Mouse (Mus musculus): ENCODE measurements at regions not wholly inside any gene's neighbourhood (a gene's known extent, or its start where the extent isn't known, plus 50 kb on each side); places are given as distances from the start of the nearest gene placed in this dataset.

DNA sequence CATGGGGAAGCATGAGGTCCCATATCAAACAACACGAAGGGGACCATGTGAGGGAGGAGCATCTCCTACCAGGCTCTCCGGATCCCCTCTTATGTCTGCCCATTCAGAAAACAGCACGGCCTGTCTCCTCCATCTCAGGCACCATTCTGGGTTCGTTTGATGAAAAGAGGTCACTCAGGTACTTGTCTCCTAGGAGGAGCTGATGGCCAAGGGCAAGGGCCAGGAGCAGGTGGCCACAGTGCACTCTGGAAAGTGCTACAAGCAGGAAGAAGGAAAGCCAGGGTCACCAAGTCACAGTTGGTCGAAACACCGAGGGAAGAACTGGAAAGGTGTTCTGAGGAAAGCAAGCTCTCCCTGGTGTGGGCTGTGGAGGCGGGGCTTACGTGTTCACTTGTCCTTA lies 135.9 kb upstream of the Mkln1 start:
- in situ Hi-C loops (cut with MboI; ENCODE audit: low pct_unique_long_range_greater_than_20kb in 1 of 2, low sequenced_read_pairs in 2 of 2, unreplicated experiment in 1 of 2), result no loop called here

DNA sequence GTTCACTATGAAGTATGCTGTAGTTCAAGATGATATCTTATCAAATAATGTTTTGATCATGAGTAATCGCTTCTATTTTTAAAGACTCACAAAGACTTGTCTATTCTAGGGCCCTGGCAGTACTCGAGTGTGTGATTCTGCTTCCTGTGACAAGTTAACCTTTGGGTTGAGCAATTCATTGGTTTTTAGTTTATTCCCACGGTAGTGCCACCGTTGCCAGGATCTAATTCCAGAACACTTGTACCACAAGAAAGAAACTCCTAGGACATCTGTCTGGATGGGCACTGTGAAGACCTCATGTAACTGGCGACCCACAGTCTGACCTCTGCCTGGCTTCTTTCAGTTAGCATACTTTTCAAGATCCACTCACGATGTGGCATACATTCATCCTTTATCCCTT lies 134.7 kb upstream of the Mkln1 start:
- in situ Hi-C loops (cut with MboI; ENCODE audit: low pct_unique_long_range_greater_than_20kb in 1 of 2, low sequenced_read_pairs in 2 of 2, unreplicated experiment in 1 of 2), result no loop called here

DNA sequence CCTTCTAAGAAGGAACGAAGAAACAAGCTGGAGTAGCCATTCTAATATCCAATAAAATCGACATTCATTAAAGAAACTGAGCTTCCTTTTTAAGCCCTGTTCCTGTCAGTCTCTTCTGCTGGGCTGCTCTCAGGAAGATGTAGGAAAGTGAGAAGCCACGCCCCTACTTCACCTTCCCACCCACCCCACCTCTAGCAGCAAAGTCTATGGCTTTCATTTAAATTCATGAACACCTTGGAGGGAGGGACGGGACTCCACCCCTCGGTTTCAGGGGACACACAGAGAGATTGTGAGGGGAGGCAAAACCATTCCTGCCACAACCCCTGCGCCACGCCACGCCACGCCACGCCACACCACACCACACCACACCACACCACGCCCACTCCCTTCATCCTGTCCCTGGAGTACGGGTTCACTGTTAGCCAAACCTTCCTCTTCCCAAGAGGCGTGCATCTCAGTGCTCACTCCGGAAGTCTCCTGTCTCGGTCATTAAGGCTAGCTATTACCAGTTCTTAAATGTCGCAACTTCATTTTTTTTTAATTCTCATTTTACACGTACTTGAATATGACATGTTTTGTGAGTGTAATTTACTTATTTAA lies 132.0 kb upstream of the Mkln1 start:
- in situ Hi-C loops (cut with MboI; ENCODE audit: low pct_unique_long_range_greater_than_20kb in 1 of 2, low sequenced_read_pairs in 2 of 2, unreplicated experiment in 1 of 2), result no loop called here

DNA sequence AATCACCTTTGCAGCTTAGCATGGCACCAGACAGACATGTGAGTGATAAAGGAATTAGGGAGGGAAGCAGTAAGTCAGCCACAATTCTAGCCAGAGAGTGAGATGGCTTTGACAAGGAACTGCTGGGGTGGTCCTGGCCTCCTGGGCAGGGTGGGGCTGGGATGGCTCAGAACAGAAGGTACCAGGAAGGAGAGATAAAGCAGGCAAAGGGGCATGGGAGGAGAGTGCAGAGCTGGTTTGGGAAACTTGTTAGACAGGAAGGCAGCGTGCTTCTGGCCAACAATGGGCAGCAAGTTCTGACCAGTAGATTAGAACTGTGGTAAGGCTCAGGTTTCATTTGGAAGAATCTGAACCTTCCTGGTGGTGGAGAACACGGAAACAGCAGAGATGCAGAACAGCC lies 130.5 kb upstream of the Mkln1 start:
- in situ Hi-C loops (cut with MboI; ENCODE audit: low pct_unique_long_range_greater_than_20kb in 1 of 2, low sequenced_read_pairs in 2 of 2, unreplicated experiment in 1 of 2), result no loop called here

DNA sequence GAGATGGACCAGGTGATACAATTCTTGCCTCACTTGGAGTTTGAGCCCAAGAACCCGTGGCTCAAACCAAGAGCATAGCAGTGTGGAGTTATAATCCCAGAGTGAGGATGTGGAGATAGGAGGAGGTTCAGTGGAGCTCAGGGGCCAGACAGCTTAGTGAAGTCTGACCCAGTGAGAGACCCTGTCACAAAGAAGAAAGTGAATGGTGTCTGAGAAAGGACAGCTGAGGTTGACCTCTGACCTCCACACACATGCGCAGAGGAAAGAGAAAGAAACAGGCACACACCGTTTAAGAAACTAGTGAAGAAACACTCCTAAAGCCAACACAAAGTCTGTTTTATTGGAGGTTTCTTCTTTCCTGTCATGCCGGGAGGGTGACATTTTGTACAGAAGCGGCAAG lies 124.7 kb upstream of the Mkln1 start:
- in situ Hi-C loops (cut with MboI; ENCODE audit: low pct_unique_long_range_greater_than_20kb in 1 of 2, low sequenced_read_pairs in 2 of 2, unreplicated experiment in 1 of 2), result no loop called here

DNA sequence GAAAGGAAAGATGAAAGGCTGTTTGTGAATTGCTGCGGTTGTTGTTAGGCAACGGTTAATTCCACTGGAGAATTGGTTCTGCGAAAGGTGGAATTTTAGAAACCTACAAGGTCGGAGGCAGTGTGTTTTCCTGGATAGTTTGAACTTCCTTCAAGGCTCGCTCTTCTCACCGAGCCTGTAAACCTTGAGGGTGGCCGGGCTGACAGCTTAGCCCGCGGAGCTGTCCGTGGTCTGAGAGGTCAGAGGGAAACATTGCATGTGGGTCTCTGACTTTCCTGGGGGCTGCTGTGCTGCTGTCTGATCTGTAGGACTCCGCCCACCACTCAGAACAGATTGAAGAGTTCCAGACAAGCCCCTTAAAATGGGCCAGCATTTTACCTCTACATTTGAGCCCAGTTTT lies 124.3 kb upstream of the Mkln1 start:
- in situ Hi-C loops (cut with MboI; ENCODE audit: low pct_unique_long_range_greater_than_20kb in 1 of 2, low sequenced_read_pairs in 2 of 2, unreplicated experiment in 1 of 2), result no loop called here

DNA sequence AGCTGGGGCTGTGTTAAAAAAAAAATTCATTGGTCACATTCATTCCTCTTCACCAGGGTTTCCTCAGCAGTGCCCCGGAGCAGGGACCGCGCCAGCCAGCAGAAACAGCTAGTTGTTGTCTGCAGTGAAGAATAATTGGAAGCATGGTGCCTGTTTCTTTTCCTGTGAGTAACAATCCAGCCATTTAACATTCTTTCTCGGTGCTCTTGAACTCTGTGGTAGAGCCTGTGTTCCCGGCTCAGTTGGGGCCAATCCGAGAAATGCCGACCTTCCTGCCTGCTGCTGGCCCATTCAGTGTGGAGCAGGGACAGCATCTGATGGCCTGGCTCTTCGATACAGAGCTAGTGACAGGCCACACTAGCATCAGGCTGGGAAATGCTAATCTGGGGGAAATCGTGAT lies 120.7 kb upstream of the Mkln1 start:
- in situ Hi-C loops (cut with MboI; ENCODE audit: low pct_unique_long_range_greater_than_20kb in 1 of 2, low sequenced_read_pairs in 2 of 2, unreplicated experiment in 1 of 2), result no loop called here

DNA sequence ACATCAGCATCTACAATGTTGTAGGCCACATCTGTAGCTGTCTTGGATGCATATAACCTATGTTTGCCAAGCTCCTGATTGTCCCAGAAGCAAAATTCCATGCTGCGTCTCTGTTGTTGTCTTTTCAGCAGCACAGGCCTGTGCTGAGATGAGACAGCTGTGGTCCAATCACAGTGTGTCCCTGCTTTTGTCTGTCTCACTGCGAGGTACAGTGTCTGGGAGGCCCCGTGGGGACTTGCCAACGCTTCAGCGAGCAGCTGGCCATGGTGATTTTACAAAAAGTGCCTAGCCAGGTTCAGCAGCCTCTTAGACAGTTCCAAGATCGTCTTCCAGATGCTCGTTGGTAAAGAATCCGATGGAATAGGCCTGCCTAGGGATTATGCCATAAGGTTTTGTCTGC lies 114.6 kb upstream of the Mkln1 start:
- in situ Hi-C loops (cut with MboI; ENCODE audit: low pct_unique_long_range_greater_than_20kb in 1 of 2, low sequenced_read_pairs in 2 of 2, unreplicated experiment in 1 of 2), result no loop called here

DNA sequence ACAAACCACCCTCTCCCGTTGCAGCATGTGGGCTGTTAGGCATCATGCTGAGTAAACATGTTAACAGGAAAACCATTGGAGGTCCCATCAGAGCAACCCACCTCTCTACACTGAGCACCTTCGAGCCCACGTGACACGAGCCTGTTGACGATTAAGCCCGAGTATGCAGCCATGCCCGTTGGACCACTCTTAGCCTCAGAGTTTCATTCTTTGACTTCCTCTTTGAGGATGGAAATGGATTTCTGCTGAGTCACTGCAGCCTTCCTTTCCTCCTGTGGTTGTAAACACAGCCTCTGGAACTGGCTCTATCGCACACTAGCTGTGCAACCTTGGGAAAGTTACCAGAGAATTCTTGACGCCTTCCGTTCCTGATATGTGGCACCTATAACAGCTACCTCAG lies 114.1 kb upstream of the Mkln1 start:
- in situ Hi-C loops (cut with MboI; ENCODE audit: low pct_unique_long_range_greater_than_20kb in 1 of 2, low sequenced_read_pairs in 2 of 2, unreplicated experiment in 1 of 2), result no loop called here

DNA sequence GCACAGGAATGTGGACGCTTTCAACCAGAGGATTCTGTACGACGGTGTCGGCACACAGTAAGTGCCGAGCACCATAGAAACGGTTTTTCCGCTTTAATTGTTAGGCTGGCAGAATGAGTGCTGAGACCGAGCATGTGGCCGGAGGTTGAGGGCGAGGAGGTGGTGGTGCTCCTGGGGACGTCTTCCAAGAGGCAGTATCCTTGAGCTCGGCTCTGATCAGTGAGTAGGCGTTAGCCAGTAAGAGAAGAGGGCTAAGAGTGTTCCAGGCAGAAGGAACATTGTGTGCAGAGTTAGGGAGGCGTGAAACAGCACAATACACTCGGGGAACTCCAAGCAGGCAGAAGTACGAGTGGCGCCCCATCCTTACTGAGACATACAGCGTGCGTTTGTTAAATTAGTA lies 113.5 kb upstream of the Mkln1 start:
- in situ Hi-C loops (cut with MboI; ENCODE audit: low pct_unique_long_range_greater_than_20kb in 1 of 2, low sequenced_read_pairs in 2 of 2, unreplicated experiment in 1 of 2), result no loop called here

DNA sequence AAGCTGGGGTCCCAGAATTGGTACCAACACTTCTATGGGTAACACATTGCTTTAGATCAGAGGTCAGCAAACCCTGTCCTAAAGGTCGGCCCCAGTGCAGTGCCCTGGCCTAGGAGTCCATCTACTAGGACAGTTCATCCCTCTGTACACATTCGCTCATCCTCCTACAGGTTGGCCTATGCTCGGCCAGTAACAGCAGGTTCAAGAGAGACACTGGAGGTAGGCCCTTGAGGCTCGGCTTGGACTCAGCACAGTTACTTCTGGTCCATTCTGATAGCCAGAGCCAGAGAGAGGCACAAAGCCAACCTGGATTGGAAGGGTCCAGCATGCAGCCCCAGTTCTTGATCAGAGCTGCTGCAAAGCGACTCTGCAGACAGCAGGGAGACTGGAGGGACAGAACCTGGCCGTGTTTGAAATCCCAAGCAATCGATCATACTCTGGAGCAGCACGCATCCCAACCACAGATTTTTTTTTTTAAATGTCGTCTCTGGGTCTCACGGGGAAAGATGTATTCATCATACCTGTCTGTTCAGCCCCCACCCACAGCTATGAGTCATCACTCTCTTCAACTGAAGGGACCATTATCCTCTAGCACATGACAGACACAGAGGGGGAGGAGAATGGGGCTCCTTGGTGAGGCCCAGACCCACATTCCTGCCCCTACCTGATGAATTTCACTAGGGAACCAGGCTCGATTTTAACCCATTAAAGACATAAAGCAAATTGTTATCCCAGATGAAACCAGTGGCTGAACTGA lies 112.4 kb upstream of the Mkln1 start:
- in situ Hi-C loops (cut with MboI; ENCODE audit: low pct_unique_long_range_greater_than_20kb in 1 of 2, low sequenced_read_pairs in 2 of 2, unreplicated experiment in 1 of 2), result no loop called here

DNA sequence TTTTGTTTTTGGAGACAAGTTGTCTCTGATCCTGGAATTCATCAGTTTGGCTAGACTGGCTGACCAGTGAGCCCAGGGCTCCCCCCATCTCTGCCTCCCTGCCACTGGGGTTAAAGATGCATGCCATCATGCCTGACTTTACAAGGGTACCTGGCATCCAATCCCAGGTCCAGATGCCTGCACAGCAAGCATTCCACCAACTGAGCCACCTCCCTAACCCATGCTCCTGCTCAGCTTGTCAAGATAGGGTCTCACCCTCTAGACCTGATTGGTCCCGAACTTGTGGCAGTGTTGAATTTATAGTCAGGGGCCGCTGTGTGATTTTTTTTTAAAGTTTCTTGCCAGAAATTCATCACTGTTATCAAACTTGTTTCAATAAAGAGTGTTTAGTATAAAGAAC lies 111.4 kb upstream of the Mkln1 start:
- in situ Hi-C loops (cut with MboI; ENCODE audit: low pct_unique_long_range_greater_than_20kb in 1 of 2, low sequenced_read_pairs in 2 of 2, unreplicated experiment in 1 of 2), result no loop called here

DNA sequence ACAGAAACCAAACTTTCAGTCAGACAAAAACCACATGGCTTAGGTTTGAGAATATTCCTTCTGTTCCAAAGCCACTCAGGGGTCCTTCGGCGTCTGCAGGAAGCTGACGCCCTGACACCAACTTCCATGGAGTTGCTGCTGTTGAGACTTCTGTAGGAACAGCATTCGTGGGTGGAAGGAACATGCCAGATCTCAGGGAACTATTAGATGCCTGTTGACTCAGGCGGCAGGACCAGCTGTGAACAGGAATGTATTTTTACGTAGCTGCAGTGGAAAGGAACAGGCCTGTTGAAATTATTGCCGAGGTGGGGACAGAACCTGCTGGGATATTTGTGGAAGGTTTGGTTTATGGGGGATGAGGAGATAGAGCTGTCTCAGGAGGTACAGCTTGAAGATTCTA lies 110.8 kb upstream of the Mkln1 start:
- in situ Hi-C loops (cut with MboI; ENCODE audit: low pct_unique_long_range_greater_than_20kb in 1 of 2, low sequenced_read_pairs in 2 of 2, unreplicated experiment in 1 of 2), result no loop called here

DNA sequence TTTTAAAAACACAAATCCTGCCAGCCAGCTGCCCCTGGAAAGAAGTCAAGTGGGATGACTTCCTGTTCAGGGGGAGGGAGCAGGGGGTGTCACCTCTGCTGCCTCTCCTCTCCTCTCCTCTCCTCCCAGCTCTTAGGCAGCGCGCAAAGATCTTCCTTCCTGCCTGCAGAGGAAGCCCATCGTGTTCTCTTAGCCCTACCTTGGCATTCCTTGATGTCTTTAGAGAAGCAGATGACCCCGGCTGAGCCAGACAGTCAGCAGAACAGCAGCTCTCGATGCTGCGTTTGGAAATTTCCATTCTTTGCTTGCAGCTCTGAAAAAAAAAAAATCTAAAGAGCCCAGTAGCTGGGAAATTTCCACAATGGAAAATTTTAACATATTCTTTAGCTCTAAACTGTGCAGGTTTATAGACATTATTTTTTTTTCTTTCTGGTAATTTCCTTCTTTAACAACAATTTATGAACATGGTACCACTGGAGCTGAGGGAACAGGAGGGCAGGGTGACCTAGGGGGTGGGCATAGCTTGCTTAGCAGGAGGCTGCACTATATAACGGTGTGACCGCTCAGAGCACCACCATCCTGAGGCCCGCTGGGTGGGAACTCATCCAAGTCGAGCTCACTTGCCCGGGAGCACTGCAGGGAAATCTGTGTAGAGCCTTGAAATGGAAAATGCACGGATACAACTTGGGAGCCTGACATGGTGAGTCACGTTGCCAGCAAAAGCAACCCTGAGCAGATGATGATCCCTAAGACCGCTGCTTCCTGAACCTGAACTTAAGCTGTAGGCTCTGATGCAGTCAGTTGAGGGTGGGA lies 109.9 kb upstream of the Mkln1 start:
- in situ Hi-C loops (cut with MboI; ENCODE audit: low pct_unique_long_range_greater_than_20kb in 1 of 2, low sequenced_read_pairs in 2 of 2, unreplicated experiment in 1 of 2), result no loop called here

DNA sequence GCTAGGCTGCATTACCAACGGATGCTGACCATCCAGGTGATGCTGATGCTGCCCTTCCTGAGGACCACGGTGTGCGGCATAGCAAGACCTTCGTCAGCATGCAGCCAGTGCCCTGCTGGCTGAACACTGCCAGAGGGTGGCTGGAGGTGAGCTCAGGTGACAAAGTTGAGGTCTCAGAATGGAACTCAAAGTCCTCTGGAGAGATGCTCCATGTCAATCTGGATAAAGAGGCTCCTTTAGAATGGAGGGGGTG lies 109.4 kb upstream of the Mkln1 start:
- in situ Hi-C loops (cut with MboI; ENCODE audit: low pct_unique_long_range_greater_than_20kb in 1 of 2, low sequenced_read_pairs in 2 of 2, unreplicated experiment in 1 of 2), result no loop called here

DNA sequence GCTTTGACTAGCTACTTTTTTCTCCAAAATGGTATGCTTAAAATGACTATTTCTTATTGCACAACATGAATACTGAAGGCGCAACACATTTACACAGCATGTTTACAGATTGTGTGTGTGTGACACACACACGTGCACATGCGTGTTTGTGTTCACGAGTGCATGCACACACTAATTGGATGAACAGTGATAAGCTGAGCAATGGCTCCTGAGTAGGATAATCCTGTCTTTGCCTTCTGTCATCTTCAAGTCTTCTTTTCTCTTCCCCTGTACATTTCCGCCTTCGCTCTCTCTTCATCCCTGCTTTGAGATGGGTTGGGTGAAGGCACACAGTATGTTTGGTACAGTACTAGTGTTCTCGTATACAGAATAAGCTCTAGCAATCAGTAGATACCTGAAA lies 106.5 kb upstream of the Mkln1 start:
- in situ Hi-C loops (cut with MboI; ENCODE audit: low pct_unique_long_range_greater_than_20kb in 1 of 2, low sequenced_read_pairs in 2 of 2, unreplicated experiment in 1 of 2), result no loop called here

DNA sequence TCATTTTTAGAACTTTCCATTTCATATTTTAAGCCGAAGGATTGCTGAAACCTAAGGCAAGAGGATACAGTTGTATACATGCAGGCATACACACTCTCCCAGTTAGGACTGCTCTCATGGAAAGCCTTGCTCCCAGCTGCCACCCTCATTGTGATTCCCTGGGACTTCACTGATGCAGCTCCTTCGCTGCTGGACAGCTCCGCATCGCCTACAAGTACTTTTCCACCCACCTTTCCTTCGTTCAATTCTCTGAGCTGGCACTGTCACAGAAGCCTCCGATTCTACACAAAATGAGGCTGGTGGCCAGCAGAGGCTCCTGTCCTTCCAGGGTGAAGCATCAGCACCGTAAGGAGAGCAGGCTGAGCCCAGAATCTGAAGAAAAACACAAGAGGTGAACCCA lies 105.5 kb upstream of the Mkln1 start:
- in situ Hi-C loops (cut with MboI; ENCODE audit: low pct_unique_long_range_greater_than_20kb in 1 of 2, low sequenced_read_pairs in 2 of 2, unreplicated experiment in 1 of 2), result no loop called here

DNA sequence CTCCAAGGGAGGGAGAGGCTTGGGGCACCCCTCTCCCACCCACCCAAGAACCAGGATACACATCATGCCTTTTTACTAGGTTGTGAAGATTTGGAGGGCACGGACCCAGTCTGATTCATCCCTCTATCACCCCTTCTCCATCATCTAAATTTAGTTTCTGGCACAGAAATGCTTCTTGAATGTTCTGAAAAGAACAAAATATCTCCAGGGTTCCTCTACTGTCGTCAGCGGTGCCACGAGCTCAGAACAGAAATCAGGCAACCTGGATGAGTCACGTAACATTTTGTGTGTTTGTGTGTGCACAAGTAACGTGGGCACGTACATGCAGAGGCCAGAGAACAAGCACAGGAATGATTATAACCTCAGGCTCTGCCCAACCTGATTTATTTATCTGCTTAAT lies 99.1 kb upstream of the Mkln1 start:
- in situ Hi-C loops (cut with MboI; ENCODE audit: low pct_unique_long_range_greater_than_20kb in 1 of 2, low sequenced_read_pairs in 2 of 2, unreplicated experiment in 1 of 2), result no loop called here

DNA sequence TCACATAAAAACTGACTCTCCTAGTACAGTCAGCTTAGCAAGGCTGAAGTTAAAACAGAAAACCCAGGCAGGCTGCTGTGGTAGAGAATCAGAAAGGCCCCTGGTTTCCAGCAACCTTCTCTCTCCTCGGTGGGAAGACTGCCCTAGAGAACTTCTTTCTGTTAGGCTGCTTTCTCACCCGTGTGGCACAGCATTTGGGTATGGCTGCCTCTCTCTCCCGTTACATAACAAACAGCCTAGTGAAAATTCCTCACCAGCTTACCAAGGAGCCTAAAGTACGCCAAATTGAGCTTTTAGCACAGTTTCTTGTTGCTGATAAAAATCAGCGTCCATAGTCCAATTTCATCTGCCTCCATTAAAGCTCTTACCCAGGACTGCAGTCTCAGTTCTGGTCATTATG lies 92.8 kb upstream of the Mkln1 start:
- in situ Hi-C loops (cut with MboI; ENCODE audit: low pct_unique_long_range_greater_than_20kb in 1 of 2, low sequenced_read_pairs in 2 of 2, unreplicated experiment in 1 of 2), result no loop called here

DNA sequence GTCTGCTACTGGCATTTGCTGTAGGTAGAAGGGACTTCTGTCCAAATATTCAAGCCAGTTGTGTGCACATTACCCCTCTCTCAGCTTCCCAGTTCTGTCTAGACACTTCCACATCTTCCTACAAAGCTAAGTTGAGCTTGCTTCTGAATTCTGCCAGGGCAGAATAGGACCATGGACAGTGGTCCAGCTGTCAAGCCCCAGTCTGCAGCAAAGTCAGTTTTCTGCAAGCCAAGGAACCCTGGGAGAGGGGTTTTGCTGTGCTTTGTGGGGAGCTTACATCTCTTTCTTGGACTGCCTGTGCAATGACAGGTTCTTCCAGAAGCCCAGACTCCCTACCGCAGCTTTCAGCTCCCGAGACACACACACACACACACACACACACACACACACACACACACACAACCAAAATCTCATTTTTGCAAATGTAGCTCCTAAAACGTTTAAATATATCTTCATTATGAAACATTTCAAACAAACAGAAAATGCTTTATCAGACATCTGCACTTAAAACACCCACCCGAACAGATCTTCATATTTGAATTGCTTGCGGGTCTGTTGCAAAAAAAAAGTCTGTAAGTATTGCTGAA lies 91.4 kb upstream of the Mkln1 start:
- in situ Hi-C loops (cut with MboI; ENCODE audit: low pct_unique_long_range_greater_than_20kb in 1 of 2, low sequenced_read_pairs in 2 of 2, unreplicated experiment in 1 of 2), result no loop called here

Data from mouse embryonic stem cell (cell line).